8 mouse cellular contexts compared by ENCODE assay signal in genomic region chr5:33983309-33984121, GRCm38 (mm10). TPM values are rescaled to one million over a fixed set of nuclear protein-coding genes. Genes with fewer than 3 reads are reported as not detected.
A peak's percentile ranks its signal among the peaks of the same experiment; 100 is the strongest.
DNase-seq lines count a peak whose midpoint lies in the region; ATAC-seq and TF ChIP-seq lines count a peak whose summit lies in the region.

TSS of gene Gm1673 (plus strand) at chr5:33983433.

- DNase-seq in adrenal gland, postnatal 10 days: peak; percentile 92
- DNase-seq in gastrocnemius, postnatal 36 days: peak; percentile 42 to 57
- DNase-seq in intestine, embryonic 14.5 days (ENCODE audit: low spot score): peak; percentile 94
- DNase-seq in left cerebral cortex, postnatal 36 days (ENCODE audit: low spot score in 2 of 2): peak; percentile 90 to 92
- DNase-seq in midbrain, embryonic 10.5 days (ENCODE audit: low spot score): peak; percentile 91

- H3K36me3 ChIP-seq in intestine, embryonic 14.5 days (ENCODE audit: control insufficient read depth, insufficient read depth, low read length): no peaks in the 10 kb centered on the region
- H3K36me3 ChIP-seq in midbrain, embryonic 10.5 days: peaks cover 34% of the 10 kb centered on the region
- H3K36me3 ChIP-seq in small intestine, adult 2 months (ENCODE audit: control insufficient read depth, insufficient read depth, low read length): no peaks in the 10 kb centered on the region

- no peaks in the 10 kb centered on the region for H3K27me3 ChIP-seq in intestine, embryonic 14.5 days (replicated peaks; ENCODE audit: control insufficient read depth, insufficient read depth, low read length)
- 0 out of 2 replicates have a peak, but pooled peaks cover 6% of the 10 kb centered on the region for H3K27me3 ChIP-seq in midbrain, embryonic 10.5 days (ENCODE audit: low read depth, poor library complexity, severe bottlenecking)
- H3K27me3 ChIP-seq in small intestine, adult 2 months (ENCODE audit: control insufficient read depth, insufficient read depth, low read length): peaks cover 21% of the 10 kb centered on the region

- no peak for TF ChIP-seq CTCF in cortical plate, adult 2 months (IDR thresholded peaks at IDR 0.05; ENCODE audit: extremely low read depth, insufficient read depth, low read length)
- TF ChIP-seq CTCF in small intestine, adult 2 months (IDR thresholded peaks at IDR 0.05; ENCODE audit: extremely low read depth, insufficient read length, insufficient replicate concordance, low read depth, low read length): no peak

- no peaks in the 10 kb centered on the region for H3K9me3 ChIP-seq in intestine, embryonic 14.5 days (ENCODE audit: control insufficient read depth, low read length)
- no peaks in the 10 kb centered on the region; the same call in 1 of the 2 replicates for H3K9me3 ChIP-seq in midbrain, embryonic 10.5 days (replicated peaks)

- peak within 1 kb of the TSS; percentile 96 for H3K4me3 ChIP-seq in cortical plate, adult 2 months (ENCODE audit: insufficient read depth, low read length)
- H3K4me3 ChIP-seq in intestine, embryonic 14.5 days (ENCODE audit: low read depth, low read length): peak within 1 kb of the TSS; percentile 85
- peak within 1 kb of the TSS; percentile 96 for H3K4me3 ChIP-seq in midbrain, embryonic 10.5 days
- H3K4me3 ChIP-seq in small intestine, adult 2 months (ENCODE audit: low read depth, low read length): peak within 1 kb of the TSS; percentile 71

- H3K4me1 ChIP-seq in cortical plate, adult 2 months (ENCODE audit: control insufficient read depth, insufficient read depth, low read length): peaks cover 5% of the 10 kb centered on the region
- H3K4me1 ChIP-seq in intestine, embryonic 14.5 days (replicated peaks; ENCODE audit: control insufficient read depth, insufficient read depth, low read length): peaks cover 3% of the 10 kb centered on the region; the same call in 1 of the 2 replicates
- peaks cover 45% of the 10 kb centered on the region for H3K4me1 ChIP-seq in midbrain, embryonic 10.5 days
- peaks cover 5% of the 10 kb centered on the region; the same call in 1 of the 2 replicates for H3K4me1 ChIP-seq in small intestine, adult 2 months (ENCODE audit: control insufficient read depth, insufficient read depth, insufficient read length, low read length)

- intact Hi-C loops in gastrocnemius, postnatal 36 days (cut with DNase I): no loop called here
- intact Hi-C loops in left cerebral cortex, postnatal 36 days (cut with DNase I): no loop called here

- H3K27ac ChIP-seq in cortical plate, adult 2 months (ENCODE audit: insufficient read depth, low read length): peak within 1 kb of the TSS; percentile 99
- H3K27ac ChIP-seq in intestine, embryonic 14.5 days (ENCODE audit: low read depth): peak within 1 kb of the TSS; percentile 17
- H3K27ac ChIP-seq in midbrain, embryonic 10.5 days (replicated peaks): peak within 1 kb of the TSS; percentile 94
- H3K27ac ChIP-seq in small intestine, adult 2 months (ENCODE audit: insufficient read depth, low read depth, low read length): no peak within 1 kb of the TSS

- H3K4me2 ChIP-seq in intestine, embryonic 14.5 days (ENCODE audit: low read length): peak within 1 kb of the TSS; percentile 95

- ATAC-seq in intestine, embryonic 14.5 days (replicated peaks; ENCODE audit: low FRiP score, low TSS enrichment, low read depth): peak; percentile 89
- ATAC-seq in inflammation-experienced regulatory T-cells, adult 6 months: no peak

- peak; percentile 69; the same call in 1 of the 2 replicates for TF ChIP-seq POLR2A in cortical plate, adult 2 months (IDR thresholded peaks at IDR 0.05; ENCODE audit: extremely low read depth, insufficient read depth, low read length)
- TF ChIP-seq POLR2A in small intestine, adult 2 months (IDR thresholded peaks at IDR 0.05; ENCODE audit: low read depth, low read length): no peak

- under 1% methylated on average over 85 of the region's 88 CpGs for WGBS in intestine, embryonic 14.5 days
- under 1% methylated on average over 88 of the region's 88 CpGs for WGBS in midbrain, embryonic 10.5 days
- under 1% methylated on average over 88 of the region's 88 CpGs for WGBS in small intestine, adult 2 months

- H3K9ac ChIP-seq in intestine, embryonic 14.5 days (ENCODE audit: low read length): peak within 1 kb of the TSS; percentile 53

RNA-seq across cellular contexts. Expression of gene Gm1673, which starts in this region (rescaled TPM):
- total RNA-seq in adrenal gland, postnatal 10 days (2021): 10 to 100 TPM; 18.2 to 23.6 TPM
- 157 and 165 TPM in 2 replicates for polyA plus RNA-seq in cortical plate, adult 2 months (2012; rRNA removed)
- total RNA-seq in gastrocnemius, postnatal 36 days (2021): not detected
- polyA plus RNA-seq in intestine, embryonic 14.5 days (2014; fragmentation: Nextera tagmentation; extraction: Ambion mirVana): 69.7 and 74.9 TPM in 2 replicates
- total RNA-seq in left cerebral cortex, postnatal 36 days (2021): 10 to 100 TPM; 77.3 to 91.5 TPM
- 288 and 309 TPM in 2 replicates for polyA plus RNA-seq in midbrain, embryonic 10.5 days (2016; fragmentation: Nextera tagmentation; extraction: Ambion mirVana)
- polyA plus RNA-seq in small intestine, adult 2 months (2012; rRNA removed): 6.9 and 9.8 TPM in 2 replicates
- polyA plus RNA-seq in inflammation-experienced regulatory T-cells, adult 6 months (2017; shearing (Covaris generic)): 1 to 10 TPM in 1 of 3 experiments, not detected in 2; 1.5 TPM

Comparison
In these comparisons a context has a peak if more than half of its experiments do, and no peak if none do; other contexts are left out.
1. RNA of gene Gm1673 (total RNA-seq): 77.3 to 91.5 TPM in left cerebral cortex, postnatal 36 days and 18.2 to 23.6 TPM in adrenal gland, postnatal 10 days; not detected in gastrocnemius, postnatal 36 days; every median in the first group is over 10 times any median in the second.
2. Peak in DNase-seq in gastrocnemius, postnatal 36 days; RNA of the gene not detected or under 1 TPM.
3. Peak in every context shown above with its lines, with median percentiles within 50 percentile points of each other: DNase-seq and H3K4me3 ChIP-seq.